Mouse (Mus musculus) C2C12 (cell line): ENCODE measurements around the gene Cep290. TPM values are rescaled to one million over a fixed set of nuclear protein-coding genes. Genes with fewer than 3 reads are reported as not detected.

Source experiments
- H3K27me3 ChIP-seq: one replicate; pipeline ENCODE4 v1.6.1; 2011; ENCODE audit not compliant: control insufficient read depth, insufficient read depth, insufficient read length
- H3K36me3 ChIP-seq: one replicate; pipeline ENCODE4 v1.6.1; 2011; ENCODE audit not compliant: control insufficient read depth, insufficient read depth
- H3K4me3 ChIP-seq: one replicate; pipeline ENCODE4 v1.5.1; 2011; ENCODE audit warnings: mild to moderate bottlenecking, control low read depth; ENCODE audit not compliant: poor library complexity, insufficient read depth, severe bottlenecking
- H3K79me2 ChIP-seq: one replicate; pipeline ENCODE4 v1.6.1; 2011; ENCODE audit not compliant: control insufficient read depth, insufficient read depth
- H3K79me3 ChIP-seq: one replicate; pipeline ENCODE4 v1.6.1; 2011; ENCODE audit warnings: low read depth, control low read depth
- H3ac ChIP-seq: one replicate; pipeline ENCODE3; 2011; ENCODE audit warnings: low read depth; ENCODE audit not compliant: control insufficient read depth, insufficient read length
- CEBPB ChIP-seq: IDR thresholded peaks from one replicate; pipeline ENCODE4 v1.6.1; 2011; ENCODE audit warnings: low read depth, mild to moderate bottlenecking, control low read depth, moderate library complexity
- CTCF ChIP-seq: IDR thresholded peaks from one replicate; pipeline ENCODE4 v1.5.1; 2011; ENCODE audit not compliant: control insufficient read depth, insufficient read depth, insufficient read length
- FOSL1 ChIP-seq: IDR thresholded peaks from one replicate; pipeline ENCODE4 v1.8.0; 2011; ENCODE audit warnings: mild to moderate bottlenecking, low read length; ENCODE audit not compliant: poor library complexity, insufficient read depth, severe bottlenecking
- MAX ChIP-seq: IDR thresholded peaks from one replicate; pipeline ENCODE4 v1.6.1; 2011; ENCODE audit warnings: mild to moderate bottlenecking, control low read depth
- MYOD1 ChIP-seq: IDR thresholded peaks from one replicate; pipeline ENCODE4 v1.6.1; 2011; ENCODE audit warnings: low read depth; ENCODE audit not compliant: control insufficient read depth, insufficient read length
- MYOG ChIP-seq: IDR thresholded peaks from one replicate; pipeline ENCODE4 v1.6.1; 2011; ENCODE audit not compliant: control insufficient read depth, insufficient read length; ENCODE audit errors: extremely low read depth
- USF1 ChIP-seq: IDR thresholded peaks from one replicate; pipeline ENCODE4 v1.6.1; 2011; ENCODE audit warnings: low read depth, mild to moderate bottlenecking, control low read depth, moderate library complexity
- long read RNA-seq, 2 experiments: library from polyadenylated mRNA; unstranded; transcript quantifications; one replicate each; pipeline ENCODE4 v2.0.0; 2019 to 2020
- polyA plus RNA-seq: library from polyadenylated mRNA; unstranded; fragments of >200 nt; fragmentation: generic; extraction: Trizol; gene quantifications from one replicate; pipeline ENCODE4 v1.2.1, GENCODE M21; 2012; ENCODE audit warnings: missing spikeins

Cep290 gene
- 2.2 TPM for polyA plus RNA-seq
- long read RNA-seq, experiment 1, partial matches to known transcripts = 10 of 17 reads
- long read RNA-seq, experiment 1, other reads (novel, unspliced or antisense) = 7 of 17 reads
- long read RNA-seq, experiment 2, partial matches to known transcripts = 2 of 7 reads
- long read RNA-seq, experiment 2, other reads (novel, unspliced or antisense) = 5 of 7 reads

DNA sequence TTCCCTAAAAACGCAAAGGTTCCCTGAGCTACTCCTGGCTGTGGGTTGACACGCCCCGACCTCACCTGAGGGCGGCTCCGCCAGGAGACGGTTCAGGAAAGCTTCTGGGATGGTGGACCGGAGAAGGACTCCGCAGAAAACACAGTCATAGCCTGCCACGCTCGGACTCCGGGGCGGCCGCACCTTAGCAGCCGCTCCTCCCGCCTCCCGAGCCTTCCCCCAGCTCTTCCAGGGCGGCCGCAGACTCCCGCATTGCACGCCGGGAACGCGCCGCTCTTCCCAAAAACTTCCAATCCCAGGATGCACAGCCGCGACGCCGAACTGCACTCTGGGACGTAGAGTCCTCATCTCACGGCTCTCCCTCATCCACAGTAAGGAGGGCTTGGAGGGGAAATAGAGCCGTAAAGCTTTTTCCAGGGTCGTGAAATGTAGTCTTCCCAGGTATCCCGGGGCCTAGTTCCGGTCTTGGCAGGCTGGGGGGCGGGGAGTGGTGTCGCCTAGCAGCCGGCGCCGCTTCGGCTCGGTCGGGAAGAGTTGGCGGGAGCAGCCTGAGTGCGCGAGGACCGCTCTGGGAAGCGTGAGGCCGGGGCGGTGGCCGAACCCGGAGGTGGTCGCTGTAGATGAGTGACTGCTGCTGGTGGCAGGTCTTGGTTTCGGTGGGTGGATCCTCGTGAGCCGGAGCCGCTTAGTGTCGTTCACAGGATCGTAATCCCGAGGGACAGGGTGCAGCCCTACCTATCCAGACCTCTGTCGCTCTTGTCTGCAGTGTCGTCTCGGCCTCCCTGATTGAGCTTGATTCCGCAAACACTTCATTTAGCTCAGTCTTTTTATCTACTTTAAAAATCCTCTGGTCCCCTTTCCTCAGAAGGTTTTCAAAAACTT is at the start of gene Cep290, which contains the start of gene Tmtc3:
Gene Cep290, plus strand, starts transcription at position 462 of the 882 bp plus-strand sequence.
Gene Tmtc3, minus strand, starts transcription at position 254 of the 882 bp plus-strand sequence.
- Histone ChIP-seq H3ac (peak within 1 kb of the TSS; percentile 90), H3K79me2 (peaks cover 47% of the 10 kb centered on the region), H3K36me3 (peaks cover 14% of the 10 kb centered on the region), H3K4me3 (peak within 1 kb of the TSS; percentile 69), H3K27me3 (no peaks in the 10 kb centered on the region), H3K79me3 (peaks cover 31% of the 10 kb centered on the region)
- no peak for TF ChIP-seq MYOG
- TF ChIP-seq MAX = peak; percentile 93

- Histone ChIP-seq H3K79me3 (no peaks in the 10 kb centered on the region), H3K4me3 (no peak overlapping the region), H3K27me3 (no peaks in the 10 kb centered on the region), H3K79me2 (no peaks in the 10 kb centered on the region), H3ac (no peak overlapping the region), H3K36me3 (peaks cover 45% of the 10 kb centered on the region)
- TF ChIP-seq CTCF (no peak), MYOG (no peak), MYOD1 (no peak), MAX (no peak), CEBPB (no peak), FOSL1 (no peak), USF1 (no peak)
These were observed 38.0 kb upstream of the Cep290 start for GRCm38 (mm10) chr10:100449394-100449793.

GRCm38 (mm10) chr10:100460515-100460914 is 26.8 kb upstream of the Cep290 start:
- H3ac ChIP-seq = no peak overlapping the region
- peaks cover 53% of the 10 kb centered on the region for H3K36me3 ChIP-seq
- TF ChIP-seq MAX (no peak), FOSL1 (peak; percentile 54)
- no peaks in the 10 kb centered on the region for H3K27me3 ChIP-seq
- H3K79me2 ChIP-seq = no peaks in the 10 kb centered on the region
- peaks cover 1% of the 10 kb centered on the region for H3K79me3 ChIP-seq
- H3K4me3 ChIP-seq = no peak overlapping the region

DNA sequence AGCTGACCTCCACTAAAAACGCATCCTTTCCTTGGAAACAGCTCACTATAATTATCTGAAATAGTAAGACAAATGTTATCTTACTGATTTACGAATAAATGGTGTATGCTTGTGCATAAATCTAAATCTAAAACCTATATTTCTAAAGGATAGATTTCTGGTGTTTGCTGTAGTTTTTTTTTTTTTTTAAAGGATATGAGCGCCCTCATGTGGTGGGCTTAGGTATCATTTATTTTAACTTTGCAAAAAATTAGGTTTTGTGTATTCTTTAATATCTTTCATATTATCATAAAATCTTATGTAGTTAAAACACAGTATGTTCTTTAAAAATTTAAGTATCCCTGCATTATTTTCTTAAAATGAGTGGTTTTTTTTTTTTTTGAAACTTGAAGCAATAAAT is 12.3 kb upstream of the Cep290 start:
- H3K36me3 ChIP-seq = peaks cover 24% of the 10 kb centered on the region
- H3ac ChIP-seq = no peak overlapping the region
- peaks cover 8% of the 10 kb centered on the region for H3K79me3 ChIP-seq
- H3K4me3 ChIP-seq = no peak overlapping the region
- H3K79me2 ChIP-seq = peaks cover 14% of the 10 kb centered on the region
- TF ChIP-seq USF1 (no peak), CTCF (no peak), MAX (no peak), MYOD1 (no peak), FOSL1 (no peak), MYOG (no peak), CEBPB (no peak)
- no peaks in the 10 kb centered on the region for H3K27me3 ChIP-seq

- no peak overlapping the region for H3ac ChIP-seq
- no peaks in the 10 kb centered on the region for H3K27me3 ChIP-seq
- no peak overlapping the region for H3K4me3 ChIP-seq
- no peak for TF ChIP-seq FOSL1
- TF ChIP-seq MYOD1 = no peak
- TF ChIP-seq CTCF = no peak
- TF ChIP-seq USF1 = no peak
- TF ChIP-seq CEBPB = no peak
- TF ChIP-seq MYOG = no peak
- TF ChIP-seq MAX = no peak
- peaks cover 57% of the 10 kb centered on the region for H3K79me2 ChIP-seq
- H3K36me3 ChIP-seq = peaks cover 5% of the 10 kb centered on the region
- H3K79me3 ChIP-seq = peaks cover 31% of the 10 kb centered on the region
These were observed 7.8 kb upstream of the Cep290 start for GRCm38 (mm10) chr10:100479538-100479937.

DNA sequence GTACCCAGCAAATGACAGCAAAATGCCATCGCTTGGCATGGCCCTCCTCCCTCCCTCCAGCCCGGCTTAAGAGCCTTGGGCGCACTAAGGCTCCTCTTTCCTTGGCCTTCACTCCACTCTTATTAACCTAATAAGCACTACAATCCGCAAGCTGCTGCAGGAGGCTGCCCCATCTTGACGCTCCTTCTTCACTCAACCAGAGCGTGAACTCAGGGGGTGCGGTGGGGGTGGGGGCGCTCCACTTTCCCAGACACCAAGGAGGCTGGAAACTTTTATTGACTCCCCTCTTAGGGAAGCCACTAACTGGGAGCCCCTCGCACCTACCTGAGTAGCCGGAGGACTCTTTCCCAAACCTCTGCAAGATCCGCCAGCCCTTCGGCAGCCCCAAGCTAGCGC is 659 bp upstream of the Cep290 start:
- Histone ChIP-seq H3K36me3 (peaks cover 14% of the 10 kb centered on the region), H3ac (peak overlapping the region; percentile 83), H3K27me3 (no peaks in the 10 kb centered on the region), H3K79me2 (peaks cover 53% of the 10 kb centered on the region), H3K4me3 (peak overlapping the region; percentile 69), H3K79me3 (peaks cover 31% of the 10 kb centered on the region)
- TF ChIP-seq CTCF = no peak
- no peak for TF ChIP-seq FOSL1
- TF ChIP-seq MYOD1 = no peak
- TF ChIP-seq MAX = no peak
- TF ChIP-seq USF1 = no peak
- no peak for TF ChIP-seq MYOG
- TF ChIP-seq CEBPB = no peak
